Mouse (Mus musculus) stomach, embryonic 16.5 days (tissue): Measurements from ENCODE around the gene Tex52. TPM values are rescaled to one million over a fixed set of nuclear protein-coding genes. Genes with fewer than 3 reads are reported as not detected.
A peak's percentile ranks its signal among the peaks of the same experiment; 100 is the strongest.

Experiments
- ATAC-seq: fragments of 200-750 bp; cut with Nextera tagmentation; 2 replicates; pipeline ENCODE4 v1.8.0; 2017; ENCODE audit warnings: moderate number of reproducible peaks, moderate TSS enrichment; ENCODE audit not compliant: insufficient read depth, low FRiP score
- H3K27ac ChIP-seq: fragments of 300-500 bp; sonication (generic); 2 replicates; pipeline ENCODE4 v1.5.1; 2014; ENCODE audit warnings: low read length
- H3K27me3 ChIP-seq: fragments of 300-500 bp; sonication (generic); 2 replicates; pipeline ENCODE4 v1.6.1; 2014; ENCODE audit warnings: low read length, control low read depth, mixed read lengths; ENCODE audit not compliant: control insufficient read depth, insufficient read depth
- H3K36me3 ChIP-seq: fragments of 300-500 bp; sonication (generic); 2 replicates; pipeline ENCODE4 v1.6.1; 2014; ENCODE audit warnings: low read length; ENCODE audit not compliant: control insufficient read depth, insufficient read depth
- H3K4me1 ChIP-seq: fragments of 300-500 bp; sonication (generic); 2 replicates; pipeline ENCODE4 v1.6.1; 2014; ENCODE audit warnings: low read length, control low read depth, mixed read lengths; ENCODE audit not compliant: control insufficient read depth, insufficient read depth
- H3K4me2 ChIP-seq: fragments of 300-500 bp; sonication (generic); 2 replicates; pipeline ENCODE4 v1.6.1; 2014; ENCODE audit warnings: low read depth, low read length, mixed read lengths
- H3K4me3 ChIP-seq: fragments of 300-500 bp; sonication (generic); replicated peaks from 2 replicates; pipeline ENCODE4 v1.5.1; 2014; ENCODE audit warnings: mild to moderate bottlenecking, low read length
- H3K9ac ChIP-seq: fragments of 300-500 bp; sonication (generic); 2 replicates; pipeline ENCODE4 v1.6.1; 2014; ENCODE audit warnings: low read length
- H3K9me3 ChIP-seq: fragments of 300-500 bp; sonication (generic); replicated peaks from 2 replicates; pipeline ENCODE4 v1.6.1; 2016; ENCODE audit warnings: low read length, control low read depth; ENCODE audit not compliant: control insufficient read depth
- WGBS: fragments of 180-500 bp; shearing (Covaris S2); extraction: QIAGEN DNeasy Blood & Tissue Kit; methylation state at CpG from one replicate; pipeline ENCODE4 v1.1.7; 2014; 5-methylcytosine and 5-hydroxymethylcytosine counted together
- polyA plus RNA-seq: library from polyadenylated mRNA; unstranded; fragments of >200 nt; fragmentation: Nextera tagmentation; extraction: Ambion mirVana; gene quantifications from 2 replicates; pipeline ENCODE4 v1.2.1, GENCODE M21; 2015

Gene Tex52
- polyA plus RNA-seq, 1 experiment from 2014 or later = 0.21 TPM

- no peaks in the 10 kb centered on the region for H3K27me3 ChIP-seq
- peaks cover 14% of the 10 kb centered on the region; the same call in 1 of the 2 replicates for H3K36me3 ChIP-seq
- ATAC-seq = peak; percentile 51
- no peaks in the 10 kb centered on the region for H3K9me3 ChIP-seq
- H3K4me3 ChIP-seq = peak overlapping the region; percentile 76
- WGBS = under 1% methylated on average over 27 of the region's 28 CpGs
- H3K27ac ChIP-seq = peak overlapping the region; percentile 83
- H3K4me1 ChIP-seq = peaks cover 6% of the 10 kb centered on the region
- peak overlapping the region; percentile 82 for H3K4me2 ChIP-seq
- peak overlapping the region; percentile 79 for H3K9ac ChIP-seq
Measured at GRCm38 (mm10) chr6:128355201-128355681, 20.0 kb upstream of the Tex52 start.

GRCm38 (mm10) chr6:128355726-128356416, 19.4 kb upstream of the Tex52 start, which contains the start of gene Tulp3:
Gene Tulp3 (minus strand): TSS chr6:128355851.
- Histone ChIP-seq H3K9me3 (no peaks in the 10 kb centered on the region), H3K36me3 (peaks cover 14% of the 10 kb centered on the region; the same call in 1 of the 2 replicates), H3K9ac (peak within 1 kb of the TSS; percentile 79), H3K4me2 (peak within 1 kb of the TSS; percentile 82), H3K4me3 (peak within 1 kb of the TSS; percentile 76), H3K27me3 (no peaks in the 10 kb centered on the region), H3K27ac (peak within 1 kb of the TSS; percentile 83), H3K4me1 (peaks cover 9% of the 10 kb centered on the region)
- peak; percentile 98 for ATAC-seq
- under 1% methylated on average over 42 of the region's 42 CpGs for WGBS

GRCm38 (mm10) chr6:128358999-128359398, 16.3 kb upstream of the Tex52 start:
- Histone ChIP-seq H3K9me3 (no peaks in the 10 kb centered on the region), H3K27me3 (no peaks in the 10 kb centered on the region), H3K4me3 (no peak overlapping the region), H3K27ac (no peak overlapping the region), H3K4me1 (peaks cover 18% of the 10 kb centered on the region), H3K9ac (no peak overlapping the region), H3K4me2 (no peak overlapping the region), H3K36me3 (peaks cover 14% of the 10 kb centered on the region; the same call in 1 of the 2 replicates)
- ATAC-seq = no peak
- WGBS = 29% methylated on average over 2 of the region's 2 CpGs

- Histone ChIP-seq H3K4me2 (peak overlapping the region; percentile 62), H3K36me3 (peaks cover 14% of the 10 kb centered on the region; the same call in 1 of the 2 replicates), H3K4me3 (peak overlapping the region; percentile 90), H3K27me3 (no peaks in the 10 kb centered on the region), H3K9me3 (no peaks in the 10 kb centered on the region), H3K9ac (peak overlapping the region; percentile 96), H3K4me1 (peaks cover 22% of the 10 kb centered on the region), H3K27ac (peak overlapping the region; percentile 97)
- no peak for ATAC-seq
- 14% methylated on average over 9 of the region's 9 CpGs for WGBS
Measured at GRCm38 (mm10) chr6:128361901-128362300, 13.4 kb upstream of the Tex52 start.

GRCm38 (mm10) chr6:128362381-128363006, 12.8 kb upstream of the Tex52 start, which contains the start of the genes Rhno1 and Foxm1:
Gene Rhno1 (minus strand): TSS chr6:128362911.
Gene Foxm1 (plus strand): TSS chr6:128362967.
- H3K9ac ChIP-seq = peak within 1 kb of the TSS; percentile 96
- H3K27me3 ChIP-seq = no peaks in the 10 kb centered on the region
- peak within 1 kb of the TSS; percentile 71 for H3K4me2 ChIP-seq
- peak; percentile 89 for ATAC-seq
- peaks cover 14% of the 10 kb centered on the region; the same call in 1 of the 2 replicates for H3K36me3 ChIP-seq
- peaks cover 22% of the 10 kb centered on the region for H3K4me1 ChIP-seq
- H3K4me3 ChIP-seq = peak within 1 kb of the TSS; percentile 90
- WGBS = under 1% methylated on average over 71 of the region's 76 CpGs
- H3K27ac ChIP-seq = peak within 1 kb of the TSS; percentile 97
- H3K9me3 ChIP-seq = no peaks in the 10 kb centered on the region

GRCm38 (mm10) chr6:128363007-128363825, 12.0 kb upstream of the Tex52 start:
- peak overlapping the region; percentile 90 for H3K4me3 ChIP-seq
- peaks cover 14% of the 10 kb centered on the region; the same call in 1 of the 2 replicates for H3K36me3 ChIP-seq
- H3K27me3 ChIP-seq = no peaks in the 10 kb centered on the region
- 2% methylated on average over 46 of the region's 46 CpGs for WGBS
- H3K9ac ChIP-seq = peak overlapping the region; percentile 96
- no peaks in the 10 kb centered on the region for H3K9me3 ChIP-seq
- ATAC-seq = peak; percentile 6; the same call in 1 of the 2 replicates
- peaks cover 22% of the 10 kb centered on the region for H3K4me1 ChIP-seq
- H3K27ac ChIP-seq = peak overlapping the region; percentile 97
- peak overlapping the region; percentile 71 for H3K4me2 ChIP-seq

GRCm38 (mm10) chr6:128364721-128365120, 10.5 kb upstream of the Tex52 start:
- no peak for ATAC-seq
- Histone ChIP-seq H3K36me3 (0 out of 2 replicates have a peak, but pooled peaks cover 10% of the 10 kb centered on the region), H3K27ac (no peak overlapping the region), H3K4me2 (peak overlapping the region; percentile 14; the same call in 1 of the 2 replicates), H3K9ac (no peak overlapping the region), H3K9me3 (no peaks in the 10 kb centered on the region), H3K4me3 (no peak overlapping the region), H3K27me3 (no peaks in the 10 kb centered on the region), H3K4me1 (peaks cover 22% of the 10 kb centered on the region)
- 60% methylated on average over 6 of the region's 6 CpGs for WGBS

GRCm38 (mm10) chr6:128366466-128366865, 8.8 kb upstream of the Tex52 start:
- ATAC-seq = no peak
- Histone ChIP-seq H3K9me3 (no peaks in the 10 kb centered on the region), H3K4me3 (no peak overlapping the region), H3K36me3 (peaks cover 14% of the 10 kb centered on the region; the same call in 1 of the 2 replicates), H3K4me2 (no peak overlapping the region), H3K27ac (no peak overlapping the region), H3K9ac (no peak overlapping the region), H3K27me3 (no peaks in the 10 kb centered on the region), H3K4me1 (peaks cover 13% of the 10 kb centered on the region)
- WGBS = 94% methylated on average over 5 of the region's 5 CpGs
